Mouse (Mus musculus): ENCODE data around the gene Gm21983.

DNA sequence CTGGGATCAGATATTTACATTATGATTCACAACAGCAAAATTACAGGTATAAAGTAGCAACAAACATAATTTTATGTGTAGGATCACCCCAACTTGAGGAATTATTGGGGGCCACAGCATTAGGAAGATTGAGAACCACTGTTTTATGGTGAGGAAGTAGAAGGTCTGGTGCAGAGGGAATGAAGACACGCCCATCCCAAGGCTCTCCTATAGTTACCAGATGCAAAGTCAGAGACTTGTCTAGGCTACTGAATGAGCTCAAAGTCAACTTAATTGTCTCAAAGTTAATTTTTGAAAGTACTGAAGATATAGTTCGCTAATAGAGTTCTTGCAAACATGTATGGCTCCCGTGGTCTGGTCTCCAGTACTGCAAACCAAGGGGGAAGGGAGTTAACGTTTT lies 47.1 kb downstream of the Gm21983 start:
- TF ChIP-seq CTCF (IDR thresholded peaks at IDR 0.05; ENCODE audit: low read depth) = no peak
- no peak for TF ChIP-seq EP300 (IDR thresholded peaks at IDR 0.05; ENCODE audit: low read depth)
